Mouse (Mus musculus) E14TG2a.4 (cell line): ENCODE results near the gene Eipr1.

Source experiments
- CTCF ChIP-seq: conservative IDR thresholded peaks from 2 replicates; pipeline ENCODE4 v1.5.1; 2014; ENCODE audit warnings: low read length
- NANOG ChIP-seq: IDR thresholded peaks from 2 replicates; pipeline ENCODE4 v1.6.1; 2014; ENCODE audit warnings: borderline replicate concordance, low read length, mixed read lengths
- POU5F1 ChIP-seq: IDR thresholded peaks from 2 replicates; pipeline ENCODE4 v1.6.1; 2014; ENCODE audit warnings: low read length, borderline replicate concordance

GRCm38 (mm10) chr12:28898307-28898706 is 146.7 kb downstream of the Eipr1 start:
- TF ChIP-seq CTCF (no peak), NANOG (no peak), POU5F1 (no peak)
